In genomic region chr9:72862955-72863354, GRCm38 (mm10) we compare ENCODE assay signal across 23 mouse cellular contexts. TPM values are rescaled to one million over a fixed set of nuclear protein-coding genes. Genes with fewer than 3 reads are reported as not detected.
DNase-seq lines count a peak whose midpoint lies in the region; ATAC-seq and TF ChIP-seq lines count a peak whose summit lies in the region.
"Had no signal": no experiment of that assay in that cellular context is flagged by ENCODE, and none has a peak within 500 bp of the region (broad histone marks: within the 10 kb centered on the region; RNA-seq: fewer than 3 reads in every experiment).

No protein-coding gene starts in this region.

- H3K9ac ChIP-seq in forebrain, embryonic 14.5 days (ENCODE audit: low read length), result no peak overlapping the region
- no peak overlapping the region for H3K9ac ChIP-seq in stomach, postnatal 0 days (ENCODE audit: low read length)
- H3K9ac ChIP-seq: embryonic facial prominence, embryonic 12.5 days; embryonic facial prominence, embryonic 15.5 days; forebrain, embryonic 12.5 days; heart, embryonic 12.5 days; heart, embryonic 15.5 days; hindbrain, embryonic 14.5 days had no signal

- WGBS in forebrain, embryonic 10.5 days, result 96% methylated on average over 4 of the region's 4 CpGs
- WGBS in forebrain, embryonic 14.5 days, result 89% methylated on average over 4 of the region's 4 CpGs
- 93% methylated on average over 4 of the region's 4 CpGs for WGBS in limb, embryonic 10.5 days
- WGBS in stomach, postnatal 0 days, result 84% methylated on average over 4 of the region's 4 CpGs

- no peak for TF ChIP-seq CTCF in layer of hippocampus, adult 2 months (conservative IDR thresholded peaks at IDR 0.05)
- no peak for TF ChIP-seq CTCF in stomach, postnatal 0 days (IDR thresholded peaks at IDR 0.05; ENCODE audit: low read depth)

- no peak overlapping the region for H3K4me3 ChIP-seq in forebrain, embryonic 10.5 days
- H3K4me3 ChIP-seq in forebrain, embryonic 14.5 days (ENCODE audit: low read depth, low read length), result no peak overlapping the region
- H3K4me3 ChIP-seq in layer of hippocampus, adult 2 months, result no peak overlapping the region
- no peak overlapping the region for H3K4me3 ChIP-seq in limb, embryonic 10.5 days
- H3K4me3 ChIP-seq in stomach, postnatal 0 days (ENCODE audit: low read depth, low read length), result no peak overlapping the region
- H3K4me3 ChIP-seq: embryonic facial prominence, embryonic 12.5 days; embryonic facial prominence, embryonic 15.5 days; forebrain, embryonic 12.5 days; heart, embryonic 12.5 days; heart, embryonic 15.5 days had no signal

- ATAC-seq in forebrain, embryonic 14.5 days, result no peak
- no peak for ATAC-seq in stomach, postnatal 0 days (ENCODE audit: low FRiP score, low TSS enrichment)
- ATAC-seq: activated CD4-positive, CD25-positive, alpha-beta regulatory T cell, adult 4 months; forebrain, embryonic 16.5 days had no signal

- H3K4me2 ChIP-seq in forebrain, embryonic 14.5 days (ENCODE audit: low read length), result no peak overlapping the region
- no peak overlapping the region for H3K4me2 ChIP-seq in stomach, postnatal 0 days (replicated peaks; ENCODE audit: low read depth)
- H3K4me2 ChIP-seq: embryonic facial prominence, embryonic 12.5 days; embryonic facial prominence, embryonic 15.5 days; forebrain, embryonic 12.5 days; heart, embryonic 12.5 days; heart, embryonic 15.5 days; hindbrain, embryonic 14.5 days had no signal

- H3K36me3 ChIP-seq in forebrain, embryonic 10.5 days (replicated peaks), result peaks cover 73% of the 10 kb centered on the region
- no peaks in the 10 kb centered on the region for H3K36me3 ChIP-seq in forebrain, embryonic 14.5 days (ENCODE audit: control insufficient read depth, insufficient read depth, low read length)
- H3K36me3 ChIP-seq in limb, embryonic 10.5 days, result peaks cover 71% of the 10 kb centered on the region
- no peaks in the 10 kb centered on the region for H3K36me3 ChIP-seq in stomach, postnatal 0 days (ENCODE audit: control insufficient read depth, insufficient read depth, low read length)
- H3K36me3 ChIP-seq: embryonic facial prominence, embryonic 15.5 days; heart, embryonic 15.5 days had no signal

- TF ChIP-seq EP300 in stomach, postnatal 0 days (optimal IDR thresholded peaks at IDR 0.05), result no peak

- no peaks in the 10 kb centered on the region for H3K9me3 ChIP-seq in forebrain, embryonic 10.5 days
- H3K9me3 ChIP-seq in forebrain, embryonic 14.5 days (replicated peaks; ENCODE audit: control insufficient read depth, low read length), result no peaks in the 10 kb centered on the region
- H3K9me3 ChIP-seq in limb, embryonic 10.5 days (replicated peaks), result no peaks in the 10 kb centered on the region
- no peaks in the 10 kb centered on the region for H3K9me3 ChIP-seq in stomach, postnatal 0 days (ENCODE audit: control insufficient read depth, low read length)
- H3K9me3 ChIP-seq: embryonic facial prominence, embryonic 12.5 days; embryonic facial prominence, embryonic 15.5 days; forebrain, embryonic 12.5 days; heart, embryonic 12.5 days; heart, embryonic 15.5 days had no signal

- peak overlapping the region; percentile 77 for H3K27ac ChIP-seq in forebrain, embryonic 10.5 days
- no peak overlapping the region for H3K27ac ChIP-seq in forebrain, embryonic 14.5 days (ENCODE audit: low read depth, low read length)
- peak overlapping the region; percentile 75; the same call in 1 of the 2 replicates for H3K27ac ChIP-seq in layer of hippocampus, adult 2 months
- H3K27ac ChIP-seq in limb, embryonic 10.5 days, result 0 out of 2 replicates have a peak overlapping the region, but pooled peaks have one; percentile 42
- no peak overlapping the region for H3K27ac ChIP-seq in stomach, postnatal 0 days (replicated peaks)
- H3K27ac ChIP-seq: embryonic facial prominence, embryonic 12.5 days; embryonic facial prominence, embryonic 15.5 days; forebrain, embryonic 12.5 days; heart, embryonic 15.5 days; hindbrain, embryonic 14.5 days had no signal

- peaks cover 28% of the 10 kb centered on the region for H3K4me1 ChIP-seq in forebrain, embryonic 10.5 days
- H3K4me1 ChIP-seq in forebrain, embryonic 14.5 days (ENCODE audit: control insufficient read depth, insufficient read depth, low read length), result no peaks in the 10 kb centered on the region
- H3K4me1 ChIP-seq in limb, embryonic 10.5 days, result peaks cover 25% of the 10 kb centered on the region
- H3K4me1 ChIP-seq in stomach, postnatal 0 days (replicated peaks; ENCODE audit: control insufficient read depth, insufficient read depth), result no peaks in the 10 kb centered on the region
- H3K4me1 ChIP-seq: heart, embryonic 15.5 days had no signal

- no peak for DNase-seq in forebrain, embryonic 10.5 days (ENCODE audit: extremely low spot score, low spot score)
- DNase-seq in forebrain, embryonic 14.5 days (ENCODE audit: low spot score), result no peak
- DNase-seq in layer of hippocampus, adult 2 months (ENCODE audit: low spot score in 2 of 2), result no peak
- DNase-seq in layer of hippocampus, adult 18-20 months (ENCODE audit: low spot score in 2 of 2), result no peak
- DNase-seq in limb, embryonic 10.5 days (ENCODE audit: low spot score), result no peak
- no peak for DNase-seq in stomach, postnatal 0 days (ENCODE audit: low spot score)
- DNase-seq: adrenal gland, adult 8-10 months; adrenal gland, postnatal 25 days; cerebellum, adult 18-20 months; cerebellum, adult 9-10 months; cerebellum, postnatal 14 days; gastrocnemius, postnatal 25 days; heart, adult 18-20 months; heart, postnatal 10 days; heart, postnatal 36 days had no signal

- no peaks in the 10 kb centered on the region for H3K27me3 ChIP-seq in forebrain, embryonic 10.5 days (ENCODE audit: poor library complexity, severe bottlenecking)
- H3K27me3 ChIP-seq in forebrain, embryonic 14.5 days (replicated peaks; ENCODE audit: control insufficient read depth, insufficient read depth, low read length), result no peaks in the 10 kb centered on the region
- H3K27me3 ChIP-seq in limb, embryonic 10.5 days (ENCODE audit: low read depth, poor library complexity, severe bottlenecking), result no peaks in the 10 kb centered on the region
- H3K27me3 ChIP-seq in stomach, postnatal 0 days (ENCODE audit: control insufficient read depth, insufficient read depth, low read length), result no peaks in the 10 kb centered on the region
- H3K27me3 ChIP-seq: embryonic facial prominence, embryonic 12.5 days; embryonic facial prominence, embryonic 15.5 days; heart, embryonic 12.5 days; heart, embryonic 15.5 days had no signal

RNA-seq across cellular contexts. Expression of gene Prtg, which starts 56.3 kb away (rescaled TPM):
- 10.1 and 11.5 TPM in 2 replicates for polyA plus RNA-seq in forebrain, embryonic 10.5 days (2016; fragmentation: Nextera tagmentation; extraction: Ambion mirVana)
- polyA plus RNA-seq in forebrain, embryonic 14.5 days (2014; fragmentation: Nextera tagmentation; extraction: Ambion mirVana), result 0.36 TPM in 2 replicates
- 1 to 10 TPM; 3.2 to 3.3 TPM for total RNA-seq in layer of hippocampus, adult 2 months (2021)
- 1 to 10 TPM; 3.0 to 3.1 TPM for total RNA-seq in layer of hippocampus, adult 18-20 months (2021)
- polyA plus RNA-seq in limb, embryonic 10.5 days (2016; fragmentation: Nextera tagmentation; extraction: Ambion mirVana), result 5.5 and 11.4 TPM in 2 replicates
- polyA plus RNA-seq in stomach, postnatal 0 days (2015; fragmentation: Nextera tagmentation; extraction: Ambion mirVana), result 0.06 TPM in 2 replicates
- polyA plus RNA-seq: activated CD4-positive, CD25-positive, alpha-beta regulatory T cell, adult 4 months had no signal

Comparison
In these comparisons a context has a peak if more than half of its experiments do, and no peak if none do; other contexts are left out.
1. H3K27ac ChIP-seq: peak in forebrain, embryonic 10.5 days (single experiment), layer of hippocampus, adult 2 months (single experiment) and limb, embryonic 10.5 days (single experiment); none in forebrain, embryonic 14.5 days (single experiment) and stomach, postnatal 0 days (single experiment).